Mouse (Mus musculus) olfactory bulb, adult 2 months (tissue): ENCODE data around the gene Tenm4. TPM values are rescaled to one million over a fixed set of nuclear protein-coding genes. Genes with fewer than 3 reads are reported as not detected.

ENCODE experiments used
- H3K27ac ChIP-seq: fragments of 200-500 bp; 2 replicates; pipeline ENCODE4 v1.5.1; 2012; ENCODE audit warnings: low read depth, low read length; ENCODE audit not compliant: insufficient read depth
- H3K4me1 ChIP-seq: fragments of 200-500 bp; 2 replicates; pipeline ENCODE4 v1.6.1; 2012; ENCODE audit warnings: low read length; ENCODE audit not compliant: control insufficient read depth, insufficient read depth
- H3K4me3 ChIP-seq: fragments of 200-500 bp; 2 replicates; pipeline ENCODE4 v1.5.1; 2012; ENCODE audit warnings: mild to moderate bottlenecking, low read depth, low read length, moderate library complexity; ENCODE audit not compliant: insufficient read depth
- CTCF ChIP-seq: fragments of 200-500 bp; IDR thresholded peaks from 2 replicates; pipeline ENCODE4 v1.5.1; 2012; ENCODE audit warnings: low read depth, mild to moderate bottlenecking, low read length, moderate library complexity; ENCODE audit not compliant: insufficient read depth
- POLR2A ChIP-seq: fragments of 200-500 bp; IDR thresholded peaks from 2 replicates; pipeline ENCODE4 v1.6.1; 2012; ENCODE audit warnings: mild to moderate bottlenecking, low read depth, low read length, moderate library complexity; ENCODE audit not compliant: insufficient read depth
- WGBS: fragments of 180-500 bp; shearing (Covaris S2); methylation state at CpG from one replicate; pipeline ENCODE4 v1.1.7; 2018; 5-methylcytosine and 5-hydroxymethylcytosine counted together
- polyA plus RNA-seq: library from polyadenylated mRNA; stranded (reverse); fragments of >200 nt; gene quantifications from 2 replicates; pipeline ENCODE4 v1.2.4, GENCODE M21; 2012; ENCODE audit warnings: low replicate concordance; ENCODE audit not compliant: missing spikeins, insufficient read depth, insufficient read length

Tenm4 gene
- polyA plus RNA-seq, 1 experiment: not detected

GRCm38 (mm10) chr7:96878511-96879276 is 707.6 kb downstream of the Tenm4 start:
- TF ChIP-seq POLR2A (no peak), CTCF (no peak)
- peaks cover 5% of the 10 kb centered on the region for H3K4me1 ChIP-seq
- H3K27ac ChIP-seq: no peak overlapping the region
- H3K4me3 ChIP-seq: no peak overlapping the region
- WGBS: 89% methylated on average over 7 of the region's 7 CpGs

GRCm38 (mm10) chr7:96879593-96879992 is 708.5 kb downstream of the Tenm4 start:
- H3K27ac ChIP-seq: no peak overlapping the region
- peaks cover 11% of the 10 kb centered on the region for H3K4me1 ChIP-seq
- no peak for TF ChIP-seq CTCF
- no peak for TF ChIP-seq POLR2A
- 82% methylated on average over 6 of the region's 6 CpGs for WGBS
- H3K4me3 ChIP-seq: no peak overlapping the region

GRCm38 (mm10) chr7:96880221-96880944 is 709.3 kb downstream of the Tenm4 start:
- 88% methylated on average over 6 of the region's 6 CpGs for WGBS

GRCm38 (mm10) chr7:96883297-96883696 is 712.3 kb downstream of the Tenm4 start:
- no peak for TF ChIP-seq POLR2A
- no peak for TF ChIP-seq CTCF
- 100% methylated on average over 3 of the region's 3 CpGs for WGBS
- Histone ChIP-seq H3K4me1 (peaks cover 16% of the 10 kb centered on the region), H3K27ac (peak overlapping the region; percentile 71), H3K4me3 (no peak overlapping the region)

More at GRCm38 (mm10) chr7:96880221-96880944, 709.3 kb downstream of the Tenm4 start:
- H3K27ac ChIP-seq: no peak overlapping the region
- no peak overlapping the region for H3K4me3 ChIP-seq
- H3K4me1 ChIP-seq: peaks cover 16% of the 10 kb centered on the region
- TF ChIP-seq POLR2A (no peak), CTCF (no peak)

- H3K27ac ChIP-seq: no peak overlapping the region
- H3K4me1 ChIP-seq: peaks cover 16% of the 10 kb centered on the region
- H3K4me3 ChIP-seq: no peak overlapping the region
- TF ChIP-seq POLR2A (no peak), CTCF (no peak)
- 77% methylated on average over 18 of the region's 18 CpGs for WGBS
Measured at GRCm38 (mm10) chr7:96887088-96887654, 716.1 kb downstream of the Tenm4 start.

GRCm38 (mm10) chr7:96889061-96890034 is 718.3 kb downstream of the Tenm4 start:
- 93% methylated on average over 18 of the region's 18 CpGs for WGBS
- Histone ChIP-seq H3K27ac (no peak overlapping the region), H3K4me3 (no peak overlapping the region), H3K4me1 (peaks cover 8% of the 10 kb centered on the region)
- no peak for TF ChIP-seq CTCF
- no peak for TF ChIP-seq POLR2A

GRCm38 (mm10) chr7:96890035-96890621 is 719.1 kb downstream of the Tenm4 start:
- no peak for TF ChIP-seq CTCF
- no peak for TF ChIP-seq POLR2A
- WGBS: 72% methylated on average over 7 of the region's 7 CpGs

GRCm38 (mm10) chr7:96890987-96891386 is 719.9 kb downstream of the Tenm4 start:
- no peak for TF ChIP-seq POLR2A
- no peak for TF ChIP-seq CTCF
- 80% methylated on average over 10 of the region's 10 CpGs for WGBS
- no peaks in the 10 kb centered on the region for H3K4me1 ChIP-seq
- H3K4me3 ChIP-seq: no peak overlapping the region
- no peak overlapping the region for H3K27ac ChIP-seq

More at GRCm38 (mm10) chr7:96890035-96890621, 719.1 kb downstream of the Tenm4 start:
- no peak overlapping the region for H3K4me3 ChIP-seq
- H3K27ac ChIP-seq: no peak overlapping the region
- peaks cover 3% of the 10 kb centered on the region for H3K4me1 ChIP-seq
